18 mouse cellular contexts compared by ENCODE assay signal in the genomic region with DNA sequence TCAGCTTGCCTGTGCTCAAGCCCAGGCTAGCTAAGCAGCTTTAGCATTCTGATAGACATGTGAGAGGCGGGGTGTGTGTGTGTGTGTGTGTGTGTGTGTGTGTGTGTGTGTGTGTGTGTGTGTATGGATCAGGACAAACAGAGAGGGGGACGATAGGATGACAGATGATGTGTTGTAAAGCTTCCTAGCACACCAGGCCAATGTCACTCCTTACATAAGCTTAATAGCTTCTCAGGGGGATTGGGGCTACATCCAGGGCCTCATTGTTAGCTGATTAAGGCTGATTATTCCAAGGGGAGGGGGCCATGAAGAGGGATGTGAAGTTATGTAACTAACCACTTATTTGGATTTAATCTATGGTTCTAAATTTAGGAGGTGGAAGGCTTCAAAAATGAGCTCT.
"Had no signal": no experiment of that assay in that cellular context is flagged by ENCODE, and none has a peak within 500 bp of the region (broad histone marks: within the 10 kb centered on the region; RNA-seq: fewer than 3 reads in every experiment).

No protein-coding gene starts in this region.

- H3K27ac ChIP-seq: liver, embryonic 14.5 days; midbrain, embryonic 10.5 days; midbrain, embryonic 12.5 days; neural tube, embryonic 13.5 days; neural tube, embryonic 15.5 days; stomach, embryonic 15.5 days; stomach, postnatal 0 days had no signal

- DNase-seq: lung, adult 18-20 months; lung, embryonic 14.5 days; lung, postnatal 10 days; lung, postnatal 4 days; midbrain, embryonic 14.5 days; right cerebral cortex, adult 18-20 months; right cerebral cortex, postnatal 25 days; right cerebral cortex, postnatal 4 days; thymus, adult 2 months; thymus, postnatal 36 days had no signal

- H3K4me3 ChIP-seq: midbrain, embryonic 10.5 days; midbrain, embryonic 12.5 days; myocyte; neural tube, embryonic 13.5 days; neural tube, embryonic 15.5 days; stomach, embryonic 15.5 days had no signal
